Mouse (Mus musculus) liver, adult 2 months (tissue): Measurements from ENCODE around the gene Sapcd1.

Experiments
- CTCF ChIP-seq: fragments of 200-500 bp; IDR thresholded peaks from 2 replicates; pipeline ENCODE4 v1.5.1; 2011; ENCODE audit warnings: low read depth, low read length, control low read depth
- POLR2A ChIP-seq: fragments of 200-500 bp; IDR thresholded peaks from 2 replicates; pipeline ENCODE4 v1.6.1; 2011; ENCODE audit warnings: low read length, control low read depth; ENCODE audit not compliant: insufficient read depth; ENCODE audit errors: extremely low read depth

DNA sequence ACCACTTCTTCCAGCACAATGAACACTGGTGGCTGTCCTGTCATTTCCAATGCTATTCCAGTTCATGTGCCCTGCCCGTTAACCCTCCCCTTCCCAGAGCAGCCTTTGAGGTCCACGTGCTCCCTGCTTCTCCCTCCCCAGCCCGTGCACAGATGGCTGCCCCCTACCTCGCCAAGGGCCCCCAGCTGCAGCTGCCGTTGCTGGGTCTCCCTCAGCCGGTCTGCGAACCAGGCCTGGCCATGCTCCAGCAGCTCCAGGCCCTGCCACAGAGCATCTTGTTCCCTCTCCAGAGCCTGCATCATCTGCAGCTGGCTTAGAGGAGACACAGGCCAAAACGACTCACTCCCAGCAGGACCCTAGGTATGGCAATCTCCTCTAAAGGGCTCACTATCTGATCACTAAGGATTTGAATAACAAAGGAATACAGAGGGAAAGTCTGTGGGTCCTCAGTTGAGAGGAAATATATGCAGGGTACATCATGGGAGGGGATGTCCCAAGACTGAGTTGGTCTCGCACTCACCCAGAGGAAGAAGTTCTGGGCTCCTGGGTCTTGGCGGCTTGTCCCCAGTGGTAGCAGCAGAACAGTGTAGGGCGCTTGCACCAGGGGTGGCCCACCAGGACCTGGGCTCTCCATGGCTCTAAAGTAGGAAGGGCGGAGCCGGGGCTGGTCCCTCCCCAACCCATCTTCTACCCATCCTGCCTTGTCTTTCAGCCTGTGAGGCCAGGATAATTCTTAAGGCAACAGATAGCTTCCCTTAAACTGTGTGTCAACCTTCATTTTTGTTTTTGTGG is at the start of gene Sapcd1:
- TF ChIP-seq CTCF (no peak), POLR2A (no peak)
